Comparison of ENCODE assay signal across 8 mouse cellular contexts in genomic region chr7:96844104-96844894, GRCm38 (mm10).
A peak's percentile ranks its signal among the peaks of the same experiment; 100 is the strongest.
DNase-seq lines count a peak whose midpoint lies in the region; ATAC-seq and TF ChIP-seq lines count a peak whose summit lies in the region.
"Had no signal": no experiment of that assay in that cellular context is flagged by ENCODE, and none has a peak within 500 bp of the region (broad histone marks: within the 10 kb centered on the region; RNA-seq: fewer than 3 reads in every experiment).

No protein-coding gene starts in this region.

- H3K9ac ChIP-seq in hindbrain, postnatal 0 days (replicated peaks; ENCODE audit: low read length): no peak overlapping the region
- no peak overlapping the region for H3K9ac ChIP-seq in midbrain, embryonic 11.5 days (ENCODE audit: low read length)
- H3K9ac ChIP-seq in midbrain, embryonic 15.5 days: no peak overlapping the region
- no peak overlapping the region for H3K9ac ChIP-seq in hindbrain, embryonic 13.5 days
- no peak overlapping the region for H3K9ac ChIP-seq in stomach, embryonic 16.5 days (ENCODE audit: low read length)

- H3K36me3 ChIP-seq in hindbrain, embryonic 10.5 days: peaks cover 47% of the 10 kb centered on the region
- H3K36me3 ChIP-seq in hindbrain, postnatal 0 days (ENCODE audit: insufficient read depth, low read length): no peaks in the 10 kb centered on the region
- H3K36me3 ChIP-seq in midbrain, embryonic 11.5 days (ENCODE audit: control insufficient read depth, insufficient read depth, low read length): no peaks in the 10 kb centered on the region; the same call in 1 of the 2 replicates
- no peaks in the 10 kb centered on the region for H3K36me3 ChIP-seq in midbrain, embryonic 15.5 days (replicated peaks)
- H3K36me3 ChIP-seq in hindbrain, embryonic 13.5 days: peaks cover 12% of the 10 kb centered on the region
- no peaks in the 10 kb centered on the region for H3K36me3 ChIP-seq in stomach, embryonic 16.5 days (ENCODE audit: control insufficient read depth, insufficient read depth, low read length)

- peaks cover 21% of the 10 kb centered on the region for H3K4me1 ChIP-seq in hindbrain, embryonic 10.5 days (replicated peaks)
- no peaks in the 10 kb centered on the region for H3K4me1 ChIP-seq in hindbrain, postnatal 0 days (ENCODE audit: insufficient read depth, low read length)
- H3K4me1 ChIP-seq in midbrain, embryonic 11.5 days (ENCODE audit: control insufficient read depth, insufficient read depth, low read length): peaks cover 7% of the 10 kb centered on the region
- H3K4me1 ChIP-seq in midbrain, embryonic 15.5 days: 0 out of 2 replicates have a peak, but pooled peaks cover 2% of the 10 kb centered on the region
- H3K4me1 ChIP-seq in hindbrain, embryonic 13.5 days (replicated peaks): peaks cover 22% of the 10 kb centered on the region
- H3K4me1 ChIP-seq in stomach, embryonic 16.5 days (ENCODE audit: control insufficient read depth, insufficient read depth, low read length): peaks cover 15% of the 10 kb centered on the region

- no peak for ATAC-seq in hindbrain, postnatal 0 days
- ATAC-seq in midbrain, embryonic 11.5 days (ENCODE audit: low FRiP score): 0 out of 2 replicates have a peak, but pooled peaks have one; percentile 7
- ATAC-seq in midbrain, embryonic 15.5 days (replicated peaks): no peak
- no peak for ATAC-seq in hindbrain, embryonic 13.5 days (ENCODE audit: low FRiP score)
- ATAC-seq in stomach, embryonic 16.5 days (ENCODE audit: insufficient read depth, low FRiP score): peak; percentile 78
- ATAC-seq: CD4-positive, CD25-positive, alpha-beta regulatory T cell, adult 4 months had no signal

- no peak overlapping the region for H3K4me3 ChIP-seq in hindbrain, embryonic 10.5 days
- H3K4me3 ChIP-seq in hindbrain, postnatal 0 days (ENCODE audit: low read length): no peak overlapping the region
- H3K4me3 ChIP-seq in midbrain, embryonic 11.5 days (ENCODE audit: low read depth, low read length): no peak overlapping the region
- H3K4me3 ChIP-seq in midbrain, embryonic 15.5 days: no peak overlapping the region
- no peak overlapping the region for H3K4me3 ChIP-seq in hindbrain, embryonic 13.5 days
- H3K4me3 ChIP-seq in stomach, embryonic 16.5 days (replicated peaks; ENCODE audit: low read length): no peak overlapping the region

- intact Hi-C loops in left cerebral cortex, postnatal 25 days (cut with DNase I): no loop called here

- peak overlapping the region; percentile 64; the same call in 1 of the 2 replicates for H3K27ac ChIP-seq in hindbrain, embryonic 10.5 days
- H3K27ac ChIP-seq in hindbrain, postnatal 0 days: no peak overlapping the region
- H3K27ac ChIP-seq in midbrain, embryonic 11.5 days (ENCODE audit: low read depth, low read length): no peak overlapping the region
- H3K27ac ChIP-seq in midbrain, embryonic 15.5 days: no peak overlapping the region
- peak overlapping the region; percentile 55 for H3K27ac ChIP-seq in hindbrain, embryonic 13.5 days
- H3K27ac ChIP-seq in stomach, embryonic 16.5 days (ENCODE audit: low read length): peak overlapping the region; percentile 65

- H3K27me3 ChIP-seq in hindbrain, embryonic 10.5 days (ENCODE audit: insufficient read depth, poor library complexity, severe bottlenecking): no peaks in the 10 kb centered on the region
- H3K27me3 ChIP-seq in hindbrain, postnatal 0 days (ENCODE audit: insufficient read depth, low read length): no peaks in the 10 kb centered on the region
- no peaks in the 10 kb centered on the region for H3K27me3 ChIP-seq in midbrain, embryonic 11.5 days (ENCODE audit: control insufficient read depth, insufficient read depth, low read length)
- no peaks in the 10 kb centered on the region for H3K27me3 ChIP-seq in midbrain, embryonic 15.5 days (replicated peaks)
- no peaks in the 10 kb centered on the region for H3K27me3 ChIP-seq in hindbrain, embryonic 13.5 days
- no peaks in the 10 kb centered on the region for H3K27me3 ChIP-seq in stomach, embryonic 16.5 days (ENCODE audit: control insufficient read depth, insufficient read depth, low read length)

- H3K9me3 ChIP-seq in hindbrain, embryonic 10.5 days: no peaks in the 10 kb centered on the region
- H3K9me3 ChIP-seq in hindbrain, postnatal 0 days (ENCODE audit: low read length): no peaks in the 10 kb centered on the region
- H3K9me3 ChIP-seq in midbrain, embryonic 11.5 days (ENCODE audit: control insufficient read depth, low read length): no peaks in the 10 kb centered on the region
- no peaks in the 10 kb centered on the region for H3K9me3 ChIP-seq in midbrain, embryonic 15.5 days
- no peaks in the 10 kb centered on the region for H3K9me3 ChIP-seq in hindbrain, embryonic 13.5 days
- no peaks in the 10 kb centered on the region for H3K9me3 ChIP-seq in stomach, embryonic 16.5 days (replicated peaks; ENCODE audit: control insufficient read depth, low read length)

- WGBS in hindbrain, embryonic 10.5 days: 81% methylated on average over 8 of the region's 8 CpGs
- WGBS in hindbrain, postnatal 0 days: 64% methylated on average over 8 of the region's 8 CpGs
- 85% methylated on average over 8 of the region's 8 CpGs for WGBS in midbrain, embryonic 11.5 days
- 77% methylated on average over 8 of the region's 8 CpGs for WGBS in midbrain, embryonic 15.5 days
- WGBS in hindbrain, embryonic 13.5 days: 58% methylated on average over 8 of the region's 8 CpGs
- WGBS in stomach, embryonic 16.5 days: 30% methylated on average over 8 of the region's 8 CpGs

- TF ChIP-seq CTCF in hindbrain, postnatal 0 days (IDR thresholded peaks at IDR 0.05; ENCODE audit: low read depth): no peak

- H3K4me2 ChIP-seq in hindbrain, postnatal 0 days (ENCODE audit: low read depth, low read length): no peak overlapping the region
- no peak overlapping the region for H3K4me2 ChIP-seq in midbrain, embryonic 11.5 days
- no peak overlapping the region for H3K4me2 ChIP-seq in midbrain, embryonic 15.5 days
- H3K4me2 ChIP-seq in hindbrain, embryonic 13.5 days: no peak overlapping the region
- no peak overlapping the region for H3K4me2 ChIP-seq in stomach, embryonic 16.5 days (ENCODE audit: low read depth, low read length)

- no peak for DNase-seq in hindbrain, embryonic 10.5 days (ENCODE audit: low spot score)
- DNase-seq in hindbrain, postnatal 0 days (ENCODE audit: low spot score): no peak
- DNase-seq in midbrain, embryonic 11.5 days (ENCODE audit: low spot score, missing footprints): no peak
- no peak for DNase-seq in left cerebral cortex, postnatal 25 days (ENCODE audit: low spot score in 2 of 2)

Comparison
In these comparisons a context has a peak if more than half of its experiments do, and no peak if none do; other contexts are left out.
1. H3K27ac ChIP-seq: peak in hindbrain, embryonic 10.5 days (single experiment), hindbrain, embryonic 13.5 days (single experiment) and stomach, embryonic 16.5 days (single experiment); none in hindbrain, postnatal 0 days (single experiment), midbrain, embryonic 11.5 days (single experiment) and midbrain, embryonic 15.5 days (single experiment).
2. ATAC-seq: peak in midbrain, embryonic 11.5 days (single experiment) and stomach, embryonic 16.5 days (single experiment); none in hindbrain, postnatal 0 days (single experiment), midbrain, embryonic 15.5 days (single experiment) and hindbrain, embryonic 13.5 days (single experiment).